ENCODE assay signal across 8 mouse cellular contexts in the genomic region with DNA sequence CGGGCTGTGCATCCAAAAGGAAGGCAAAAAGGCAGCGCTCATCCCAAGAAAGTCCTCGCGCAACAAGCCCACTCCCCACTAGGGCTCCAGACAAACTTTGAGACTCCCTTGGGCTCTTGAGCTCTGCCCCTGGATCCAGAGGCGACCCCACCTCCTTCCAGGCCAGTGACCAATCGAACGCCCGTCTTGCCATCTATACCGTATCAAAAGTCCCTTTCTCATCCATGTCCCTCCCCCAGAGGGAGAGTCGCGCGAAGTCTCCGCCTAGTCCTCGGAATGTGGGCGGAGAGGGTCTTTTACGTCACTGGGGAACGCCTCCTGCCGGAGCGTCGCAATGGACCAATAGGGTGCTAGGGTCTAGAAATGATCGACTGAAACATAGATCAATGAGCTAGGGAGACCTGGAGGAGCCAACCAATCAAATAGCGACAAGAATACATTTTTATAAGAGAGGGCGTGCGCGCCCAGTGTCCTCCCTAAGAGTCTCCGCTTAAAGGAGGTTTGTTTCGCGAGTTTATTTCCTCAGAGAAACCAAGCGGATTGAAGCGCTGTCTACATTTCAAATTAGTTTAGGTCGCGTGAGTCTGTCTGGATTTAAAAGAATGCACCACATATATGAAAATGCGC. TPM values are rescaled to one million over a fixed set of nuclear protein-coding genes. Genes with fewer than 3 reads are reported as not detected.
A peak's percentile ranks its signal among the peaks of the same experiment; 100 is the strongest.
DNase-seq lines count a peak whose midpoint lies in the region; ATAC-seq lines count a peak whose summit lies in the region.

A gene (minus strand): TSS at position 106 of the 627 bp plus-strand sequence.

- peak within 1 kb of the TSS; percentile 71 for H3K4me3 ChIP-seq in hindbrain, embryonic 14.5 days (replicated peaks; ENCODE audit: low read length)

- no peaks in the 10 kb centered on the region for H3K27me3 ChIP-seq in hindbrain, embryonic 14.5 days (ENCODE audit: control insufficient read depth, insufficient read depth, low read length)

- peak within 1 kb of the TSS; percentile 58; the same call in 1 of the 2 replicates for H3K27ac ChIP-seq in hindbrain, embryonic 14.5 days

- under 1% methylated on average over 33 of the region's 33 CpGs for WGBS in hindbrain, embryonic 14.5 days

- H3K36me3 ChIP-seq in hindbrain, embryonic 14.5 days (replicated peaks; ENCODE audit: control insufficient read depth, insufficient read depth), result no peaks in the 10 kb centered on the region

- H3K4me2 ChIP-seq in hindbrain, embryonic 14.5 days (replicated peaks), result peak within 1 kb of the TSS; percentile 75

- no peaks in the 10 kb centered on the region for H3K4me1 ChIP-seq in hindbrain, embryonic 14.5 days (replicated peaks; ENCODE audit: control insufficient read depth, insufficient read depth, low read length)

- peak; percentile 100 for DNase-seq in ZHBTc4 (ENCODE audit: low read depth, low spot score)
- peak; percentile 77 to 93 for DNase-seq in cerebellum, postnatal 4 days (ENCODE audit: low spot score in 2 of 2)
- DNase-seq in frontal cortex, postnatal 36 days (ENCODE audit: low spot score in 2 of 2), result peak; percentile 96 to 97
- DNase-seq in hindbrain, embryonic 14.5 days (ENCODE audit: low spot score), result peak; percentile 99
- peak; percentile 75 to 81 for DNase-seq in layer of hippocampus, postnatal 25 days (ENCODE audit: extremely low spot score in 1 of 2, low spot score in 1 of 2)
- DNase-seq in lung, postnatal 14 days, result peak; percentile 96
- DNase-seq in ovary, postnatal 36 days (ENCODE audit: low spot score), result peak; percentile 95
- DNase-seq in thymus, postnatal 14 days, result peak; percentile 97

- peak; percentile 99 for ATAC-seq in hindbrain, embryonic 14.5 days (ENCODE audit: low FRiP score)

- H3K9me3 ChIP-seq in hindbrain, embryonic 14.5 days (ENCODE audit: control insufficient read depth, low read length), result no peaks in the 10 kb centered on the region

- H3K9ac ChIP-seq in hindbrain, embryonic 14.5 days, result peak within 1 kb of the TSS; percentile 60

RNA-seq across cellular contexts. Expression of the gene that starts here (rescaled TPM):
- polyA plus RNA-seq in hindbrain, embryonic 14.5 days (2014; fragmentation: Nextera tagmentation; extraction: Ambion mirVana), result 5.0 and 5.5 TPM in 2 replicates
- 10 to 100 TPM in 1 of 2 experiments, 1 to 10 TPM in 1; 8.8 to 10.3 TPM for total RNA-seq in layer of hippocampus, postnatal 25 days (2021)

Comparison
In these comparisons a context has a peak if more than half of its experiments do, and no peak if none do; other contexts are left out.
1. Peak in every context shown above with its lines: DNase-seq, ATAC-seq, H3K4me3 ChIP-seq and H3K27ac ChIP-seq.